Mouse (Mus musculus) left cerebral cortex, postnatal 4 days (tissue): ENCODE measurements at regions not wholly inside any gene's neighbourhood (a gene's known extent, or its start where the extent isn't known, plus 50 kb on each side); places are given as distances from the start of the nearest gene placed in this dataset.
A peak's percentile ranks its signal among the peaks of the same experiment; 100 is the strongest.
"Not testable (repeated sequence)": the region's sequence is repeated elsewhere in the genome, so short reads cannot be mapped to it uniquely, and the experiment has no call there.

Experiments used
- DNase-seq: peaks from one replicate; pipeline ENCODE4 v3.0.0-alpha.2; 2022
- intact Hi-C: fragments of 180-260 bp; cut with DNase I; formaldehyde crosslinking; loops from one replicate; pipeline ENCODE4 v1.15.1; 2025

DNA sequence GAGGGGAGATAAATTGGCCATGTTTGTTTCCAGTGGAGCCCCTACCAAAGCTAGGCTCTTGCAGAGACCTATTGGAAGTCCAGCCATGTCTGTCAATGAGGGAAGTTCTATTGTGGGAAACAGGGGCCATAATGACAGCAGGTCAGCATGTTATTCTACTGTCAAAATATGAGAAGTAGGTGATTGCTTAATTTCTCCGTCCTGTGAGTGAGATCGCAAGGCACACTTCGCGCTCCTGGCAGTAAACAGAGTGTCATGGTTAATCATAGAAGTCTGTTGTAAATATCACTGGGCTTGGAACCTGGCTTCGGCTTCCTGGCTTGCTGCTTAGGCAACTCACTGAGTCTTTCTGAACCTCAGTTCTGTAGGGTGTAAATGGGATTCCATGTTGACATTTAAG, 72.5 kb upstream of the Ccdc122 start:
- intact Hi-C loops: no loop called here
- no peak for DNase-seq

DNA sequence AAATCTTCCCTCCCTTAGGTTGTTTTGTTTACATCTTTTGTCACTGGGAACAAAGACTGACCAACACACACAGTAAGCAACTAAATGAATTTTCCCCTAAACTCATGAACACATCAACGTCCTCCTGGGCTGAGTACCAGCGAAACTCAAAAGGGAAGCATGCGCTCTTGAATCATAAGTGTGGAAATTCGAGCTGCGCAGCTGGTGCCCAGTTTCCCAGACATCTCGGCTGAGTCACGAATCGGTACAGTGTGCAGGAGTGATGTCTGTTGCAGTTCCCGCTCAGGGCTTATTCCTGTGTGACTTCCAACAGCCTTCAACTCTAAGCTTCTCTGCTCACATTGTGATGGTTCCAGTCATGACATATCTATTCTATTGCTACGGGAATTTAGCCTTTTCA, 77.7 kb upstream of the Ccdc122 start:
- intact Hi-C loops: no loop called here
- DNase-seq: no peak

DNA sequence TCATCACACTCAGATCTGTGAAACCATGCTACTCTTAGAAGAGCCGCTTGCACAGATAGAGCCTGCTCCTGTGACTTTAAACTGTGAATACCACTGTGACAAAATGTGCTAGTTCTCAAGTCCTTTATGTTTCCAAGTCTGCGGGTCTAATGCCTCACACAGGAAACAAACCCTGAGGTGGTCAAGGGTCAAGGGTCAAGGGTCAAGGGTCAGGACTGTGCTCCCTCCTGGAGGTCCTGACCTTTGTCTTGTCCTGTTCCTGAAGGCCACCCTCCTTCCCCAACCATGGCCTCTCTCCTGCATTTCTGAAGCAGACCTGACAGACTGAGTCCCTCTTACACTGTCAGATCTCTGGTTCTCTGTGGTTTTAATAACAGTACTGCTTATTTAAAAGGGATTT, 79.4 kb upstream of the Ccdc122 start:
- DNase-seq: no peak
- intact Hi-C loops: no loop called here

DNA sequence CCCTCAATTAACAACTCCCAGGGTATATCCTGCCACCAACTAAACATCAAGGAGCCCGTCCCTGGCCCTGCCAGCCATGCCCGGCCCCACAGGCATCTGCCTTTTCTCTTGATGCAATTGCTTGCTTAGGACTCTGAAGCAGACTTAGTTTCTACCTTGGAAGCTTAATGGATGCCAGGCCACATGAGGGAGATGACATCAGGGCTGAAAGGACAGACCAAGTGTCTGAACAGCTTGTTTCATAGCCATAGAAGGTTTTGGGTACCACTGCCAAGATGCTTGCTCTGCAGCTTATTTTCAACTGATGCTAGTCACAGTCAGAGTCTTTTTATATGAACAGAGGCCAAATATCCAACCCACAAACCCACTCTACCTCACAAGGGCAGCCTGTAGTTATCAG, 83.4 kb upstream of the Ccdc122 start:
- no peak for DNase-seq
- intact Hi-C loops: no loop called here

DNA sequence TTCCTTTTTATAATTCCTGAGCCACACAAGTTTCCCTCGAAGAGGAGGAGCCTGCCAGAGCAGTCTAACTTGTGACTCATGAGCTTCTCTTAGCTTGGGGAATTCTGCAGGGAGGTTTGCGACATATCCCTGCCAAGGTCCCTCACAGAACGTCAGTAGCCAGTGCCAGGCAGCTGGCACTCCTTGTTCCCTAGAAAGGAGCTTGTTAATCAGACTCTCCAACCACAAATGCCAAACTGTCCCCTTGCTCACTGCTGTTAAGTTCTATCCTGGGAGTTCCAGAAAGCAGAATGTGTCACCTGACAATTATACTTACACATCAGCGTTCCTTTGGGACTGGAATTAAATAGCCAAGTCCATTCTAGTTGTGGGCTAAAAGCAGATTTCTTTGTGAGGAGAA, 85.1 kb upstream of the Ccdc122 start:
- intact Hi-C loops: no loop called here

DNA sequence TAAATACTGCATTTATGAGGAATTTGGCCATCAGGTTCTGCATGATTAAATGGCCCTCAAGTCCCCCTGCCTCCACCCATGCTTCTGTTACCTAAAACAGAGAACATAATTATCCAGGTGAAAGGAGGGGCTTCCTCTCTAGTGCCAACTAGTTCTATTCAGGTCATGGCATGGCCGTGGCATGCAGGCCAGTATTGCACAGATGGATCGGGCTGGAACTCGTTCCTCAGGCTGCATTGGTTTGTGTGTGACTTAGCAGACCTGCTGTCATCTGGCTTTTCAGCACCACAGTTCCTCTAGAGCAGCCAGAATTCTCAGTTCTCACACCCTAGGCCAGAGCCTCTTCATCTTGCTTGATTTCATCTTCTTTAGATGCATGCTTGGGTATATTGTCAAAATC, 87.2 kb upstream of the Ccdc122 start:
- intact Hi-C loops: no loop called here

More for the DNA sequence above, 85.1 kb upstream of the Ccdc122 start:
- DNase-seq: peak; percentile 62

DNA sequence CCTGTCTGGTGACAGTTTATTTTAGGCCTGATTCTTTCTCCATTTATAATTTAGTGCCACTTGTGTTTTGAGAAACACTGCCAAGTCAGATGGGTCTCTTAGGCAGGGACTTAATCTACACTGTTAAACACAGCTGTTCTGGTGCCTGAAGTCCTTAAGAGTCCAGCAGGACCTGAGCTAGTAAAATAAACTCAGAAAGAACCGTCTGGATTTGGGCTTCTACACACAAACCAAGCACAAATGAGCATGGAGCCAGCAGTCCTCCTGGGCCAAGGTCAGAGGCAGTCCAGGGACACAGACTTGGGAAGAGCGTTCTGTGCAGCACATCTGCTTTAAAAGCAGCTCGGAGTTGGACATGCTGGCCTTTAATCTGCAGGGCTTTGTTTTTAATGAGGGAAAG, 87.6 kb upstream of the Ccdc122 start:
- intact Hi-C loops: no loop called here
- DNase-seq: no peak

More for the DNA sequence above, 87.2 kb upstream of the Ccdc122 start:
- peak; percentile 32 for DNase-seq

DNA sequence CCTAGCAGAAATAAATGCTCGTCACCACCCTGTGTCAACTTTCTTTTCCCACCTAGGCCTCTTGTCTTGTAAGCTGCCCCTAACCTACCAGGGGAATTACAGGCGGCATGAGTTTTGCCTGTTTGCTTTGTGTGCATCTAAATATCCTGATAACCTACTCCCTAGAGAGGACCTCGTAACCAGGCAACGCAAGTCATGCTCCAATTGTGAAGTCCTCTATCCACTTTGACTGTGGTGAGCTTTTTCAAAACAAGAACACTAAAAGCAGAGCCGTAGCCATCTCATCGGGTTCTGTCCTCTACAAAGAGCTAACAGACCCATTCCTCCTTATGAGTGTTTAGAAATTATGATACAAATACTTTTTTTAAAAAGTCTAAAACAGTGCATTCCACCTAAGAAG, 88.1 kb upstream of the Ccdc122 start:
- intact Hi-C loops: no loop called here
- peak; percentile 7 for DNase-seq

DNA sequence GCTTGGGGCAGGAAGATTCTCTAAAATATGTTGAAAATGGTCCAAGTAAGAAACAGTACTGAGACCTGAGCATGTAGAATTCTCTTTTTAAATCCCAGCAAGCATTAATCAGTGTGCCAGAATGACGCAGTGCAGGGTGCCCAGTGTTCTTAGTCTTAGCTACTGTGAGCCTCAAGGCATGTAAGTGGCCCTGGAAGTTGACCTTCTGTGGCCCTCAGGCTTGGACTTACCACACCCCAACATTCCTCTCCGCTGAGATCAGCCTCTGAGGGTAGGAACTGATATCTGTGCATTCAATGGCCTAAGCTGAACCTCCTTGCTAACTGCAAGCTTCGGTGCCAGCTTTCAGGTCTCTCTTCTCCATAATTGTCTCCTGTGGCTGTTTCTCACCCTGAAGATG, 89.4 kb upstream of the Ccdc122 start:
- no peak for DNase-seq
- intact Hi-C loops: no loop called here

DNA sequence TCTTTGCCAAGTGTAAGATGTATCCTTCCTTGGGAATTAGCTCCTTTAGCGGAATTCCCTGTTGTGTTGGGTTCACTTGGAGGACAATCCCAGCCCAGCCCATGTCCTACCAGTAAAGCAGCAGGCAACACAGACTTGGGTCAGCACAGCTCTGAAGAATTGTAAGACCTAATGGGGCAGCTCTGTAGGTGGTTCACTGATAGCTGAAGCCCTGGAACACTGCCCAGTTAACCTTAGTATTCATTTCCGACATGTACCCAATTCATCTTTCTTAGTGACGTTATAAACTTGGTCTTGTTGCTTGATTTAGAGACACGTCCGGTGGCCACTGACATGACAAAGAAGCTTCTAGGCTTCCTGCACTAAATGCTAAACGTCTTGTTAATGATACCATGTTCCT, 90.9 kb upstream of the Ccdc122 start:
- no peak for DNase-seq
- intact Hi-C loops: no loop called here

DNA sequence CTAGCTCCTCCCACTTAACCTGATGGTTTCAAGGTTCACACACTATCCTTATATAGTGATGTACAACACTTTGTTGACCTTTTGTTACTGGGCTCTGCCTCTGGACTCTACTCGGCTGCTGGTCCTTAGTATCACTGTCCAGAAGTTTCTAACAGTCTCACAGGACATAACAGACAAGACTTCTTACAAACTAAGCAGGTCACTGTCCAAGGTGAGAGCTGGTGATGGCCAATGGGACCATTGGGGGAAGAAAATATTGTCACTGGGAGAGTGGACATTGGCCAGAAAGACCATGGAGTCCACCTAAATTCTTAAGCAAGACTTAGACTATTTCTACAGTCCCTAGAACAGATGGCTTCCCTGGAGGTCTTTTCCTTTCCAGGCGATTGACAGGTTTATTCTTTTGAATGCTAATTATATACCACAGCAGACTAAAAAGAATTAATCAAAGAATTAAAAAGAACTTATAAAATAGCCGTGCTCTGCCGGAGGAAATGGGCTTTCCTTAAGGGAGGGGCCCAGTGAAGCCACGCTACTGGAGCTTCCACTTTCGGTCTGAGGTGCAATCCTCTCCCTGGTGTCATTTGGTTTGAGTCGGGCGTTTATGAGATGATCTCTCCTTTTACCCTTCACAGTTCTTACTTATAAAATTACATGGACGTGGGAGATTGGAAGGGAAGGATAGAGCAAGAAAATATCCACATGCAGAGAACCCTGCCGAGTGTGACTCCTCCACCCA, 94.9 kb upstream of the Ccdc122 start:
- no peak for DNase-seq
- intact Hi-C loops: no loop called here

DNA sequence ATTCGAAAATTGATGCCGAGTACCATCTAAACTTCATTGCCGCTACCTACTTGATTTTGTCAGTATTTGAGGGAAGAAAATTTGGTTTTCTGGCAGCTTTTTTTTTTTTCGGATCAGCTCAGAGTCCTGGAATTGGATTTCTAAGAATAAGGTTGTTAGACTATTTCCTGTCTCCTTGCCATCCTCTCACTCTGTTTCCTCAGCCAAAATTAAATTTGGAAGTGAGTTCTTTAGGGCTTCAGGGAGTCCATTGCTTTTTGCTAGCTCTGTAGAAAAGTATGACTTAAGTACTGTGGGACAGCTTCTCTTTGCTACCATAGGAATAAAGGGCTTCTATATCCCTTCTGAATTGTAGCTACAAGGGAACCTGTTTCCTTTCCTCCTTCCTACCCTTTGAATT, 96.1 kb upstream of the Ccdc122 start:
- DNase-seq: no peak
- intact Hi-C loops: no loop called here

DNA sequence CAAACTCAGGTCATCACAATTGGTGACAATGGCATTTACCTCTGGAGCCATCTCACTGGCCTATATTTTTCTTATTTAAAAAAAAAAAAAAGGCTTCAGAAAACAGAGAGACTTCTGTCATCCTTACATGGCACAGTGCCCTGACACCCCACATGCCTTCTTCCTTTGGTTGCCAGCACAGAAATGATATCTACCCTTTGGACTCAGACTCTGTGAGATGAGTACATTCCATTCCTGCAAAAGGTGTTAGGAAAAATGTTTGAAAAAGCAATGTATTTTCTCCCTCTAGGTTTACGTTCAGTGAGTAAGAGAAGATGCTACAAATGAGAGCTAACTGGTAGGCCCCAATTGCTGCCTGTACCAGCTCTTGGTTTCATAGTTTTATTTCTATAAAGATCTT, 99.9 kb upstream of the Ccdc122 start:
- intact Hi-C loops: no loop called here
- DNase-seq: peak; percentile 20

DNA sequence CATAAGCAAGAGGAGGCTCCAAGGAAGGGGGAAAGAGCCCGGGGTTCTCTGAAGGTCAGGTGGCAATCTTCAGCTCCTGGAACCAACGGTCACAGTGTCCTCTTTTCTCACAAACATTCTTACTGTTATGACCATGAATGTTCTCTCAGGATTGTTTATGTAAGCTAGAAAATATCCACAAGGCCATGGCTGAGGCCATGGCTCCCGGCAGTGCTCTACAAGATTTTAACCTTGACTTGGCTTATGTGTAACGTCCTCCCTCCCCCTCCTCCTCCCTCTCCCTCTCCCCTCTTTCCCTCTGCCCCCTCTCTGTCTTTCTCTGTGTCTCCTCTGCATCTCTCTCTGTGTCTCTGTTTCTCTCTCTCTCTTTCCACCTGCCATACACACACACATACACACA, 100.5 kb upstream of the Ccdc122 start:
- DNase-seq, intact Hi-C loops: not testable (repeated sequence)

DNA sequence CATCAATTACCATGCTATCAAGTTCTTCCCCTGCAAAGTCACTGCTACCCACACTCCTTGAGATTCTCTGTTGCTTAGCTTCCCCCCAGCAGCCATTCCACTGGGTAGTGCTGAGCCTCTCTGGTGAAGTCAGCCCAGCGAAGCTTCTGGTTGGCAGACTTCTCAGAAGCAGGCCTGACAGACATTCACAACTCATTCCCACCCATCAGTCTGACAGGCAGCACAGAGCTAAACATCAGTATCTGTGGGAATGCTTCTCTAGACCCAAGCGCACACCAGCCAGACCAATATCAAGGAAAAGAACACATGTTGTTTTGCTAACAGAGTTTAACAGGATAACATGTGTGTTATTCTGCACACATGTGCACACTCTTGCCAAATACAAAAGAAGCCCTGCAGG, 101.1 kb upstream of the Ccdc122 start:
- DNase-seq: no peak
- intact Hi-C loops: no loop called here

DNA sequence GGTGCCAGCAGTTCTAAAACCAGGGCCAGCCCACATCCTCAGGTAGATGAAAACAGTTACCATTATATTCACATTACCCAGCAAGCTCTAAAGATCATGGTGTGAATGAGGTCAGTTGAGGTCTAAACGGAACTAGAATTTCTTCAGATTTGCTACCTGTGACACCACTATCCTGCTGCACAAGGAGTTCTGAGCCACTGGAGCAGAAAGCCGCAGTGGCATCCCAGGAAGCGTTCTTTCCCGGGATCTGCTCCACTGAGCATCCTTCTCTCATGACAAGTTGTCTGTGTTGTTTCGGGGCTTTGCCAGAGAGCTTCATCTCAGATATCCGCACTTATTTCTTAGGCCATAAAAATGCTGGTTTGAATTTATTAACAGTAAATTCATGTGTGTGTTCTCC, 103.7 kb upstream of the Ccdc122 start:
- DNase-seq: no peak
- intact Hi-C loops: no loop called here

DNA sequence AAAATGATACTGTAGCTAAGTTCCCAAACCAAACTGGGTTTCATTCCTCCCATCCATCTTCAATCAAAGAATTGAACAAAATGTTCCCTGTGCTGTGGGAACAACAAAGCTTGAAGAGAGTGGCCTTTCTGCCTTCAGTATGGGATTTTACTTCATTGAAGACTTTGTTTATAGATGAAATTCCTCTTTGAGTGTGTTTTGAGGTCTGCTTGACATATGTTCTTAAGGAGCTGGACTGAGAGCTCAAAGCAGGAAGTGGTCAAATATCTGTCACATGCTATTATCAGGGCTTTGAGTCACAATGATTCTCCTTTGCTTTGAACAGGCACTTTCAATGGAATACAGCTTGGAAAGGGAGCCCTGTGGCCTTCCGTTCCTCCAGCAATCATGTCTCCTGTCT, 105.2 kb upstream of the Ccdc122 start:
- intact Hi-C loops: no loop called here
- DNase-seq: no peak

DNA sequence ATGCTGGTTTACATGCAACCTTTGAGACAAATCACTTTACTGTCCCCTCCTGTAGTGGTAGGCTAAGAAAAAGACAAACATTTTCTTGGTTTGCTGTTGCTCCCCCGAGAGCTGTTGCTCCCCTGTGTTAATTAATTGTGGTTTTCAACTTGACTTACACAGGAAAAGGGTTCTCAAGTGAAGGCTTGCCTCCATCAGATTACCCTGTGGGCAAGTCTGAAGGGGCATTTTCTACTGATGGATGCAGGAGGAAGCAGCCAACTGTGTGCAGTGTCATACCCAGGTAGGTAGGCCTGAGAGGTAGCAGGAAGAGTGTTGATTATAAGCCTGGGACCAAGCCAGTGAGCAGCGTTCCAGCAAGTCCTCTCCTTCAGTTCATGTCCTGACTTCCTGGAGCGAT, 107.0 kb upstream of the Ccdc122 start:
- no peak for DNase-seq
- intact Hi-C loops: no loop called here

DNA sequence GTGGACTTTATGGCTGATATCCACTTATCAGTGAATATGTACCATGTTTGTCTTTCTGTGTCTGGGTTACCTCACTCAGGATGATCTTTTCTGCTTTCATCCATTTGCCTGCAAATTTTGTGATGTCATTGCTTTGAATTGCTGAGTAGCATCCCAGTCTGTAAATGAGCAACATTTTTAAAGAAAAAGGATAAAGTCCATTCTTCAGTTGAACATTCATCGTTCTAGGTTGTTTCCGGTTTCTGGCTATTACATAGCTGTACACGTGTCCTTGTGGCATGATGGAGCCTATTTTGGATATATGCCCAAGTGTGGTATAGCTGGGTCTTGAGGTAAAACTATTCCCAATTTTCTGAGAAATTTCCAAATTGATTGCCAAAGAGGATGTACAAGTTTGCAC, 107.9 kb upstream of the Ccdc122 start:
- intact Hi-C loops: no loop called here
- DNase-seq: no peak

DNA sequence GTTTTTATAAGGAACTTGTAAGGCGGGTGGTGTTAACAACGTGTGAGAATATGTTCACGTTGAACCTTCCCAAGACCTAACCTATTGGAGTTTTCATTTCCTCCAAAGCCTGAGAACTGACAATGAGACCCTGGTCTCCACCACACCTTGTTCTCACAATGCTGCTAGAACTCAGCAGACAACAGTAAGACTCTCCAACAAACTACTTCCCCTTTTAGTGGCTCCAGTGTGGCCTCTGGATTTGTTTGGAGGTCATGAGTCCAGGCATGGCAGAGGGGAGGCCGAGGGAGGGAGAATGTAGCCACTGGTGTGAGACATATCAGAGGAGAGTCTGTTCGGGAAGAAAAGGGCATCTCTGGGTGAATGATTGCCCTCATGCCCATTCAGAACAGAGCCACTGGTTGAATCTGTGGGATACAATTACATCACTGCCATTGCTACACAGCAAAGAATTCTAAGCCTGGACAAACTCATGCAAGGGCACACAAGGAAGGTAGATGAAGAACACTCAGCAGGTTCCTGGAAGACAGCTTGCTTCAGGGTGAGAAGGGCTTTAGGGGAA, 109.2 kb upstream of the Ccdc122 start:
- intact Hi-C loops: no loop called here
- no peak for DNase-seq

DNA sequence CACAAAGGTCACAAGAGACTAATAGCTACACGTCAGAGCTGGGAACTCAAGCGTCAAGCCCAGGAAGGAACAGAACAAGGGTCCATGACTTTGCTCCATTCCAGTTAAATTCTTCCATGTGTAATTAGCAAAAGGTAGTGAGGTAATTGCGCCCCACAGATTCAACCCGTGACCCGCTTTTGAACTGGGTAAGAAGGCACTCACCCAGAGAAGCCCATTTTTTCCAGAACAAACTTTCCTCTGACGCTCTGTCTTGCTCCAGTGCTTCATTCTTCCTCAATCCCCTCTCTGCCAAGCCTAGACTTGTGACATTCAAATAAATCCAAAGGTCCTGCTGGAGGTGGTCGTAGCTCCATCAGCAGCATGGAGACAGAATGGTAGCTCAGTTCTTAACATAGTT, 110.2 kb upstream of the Ccdc122 start:
- no peak for DNase-seq
- intact Hi-C loops: no loop called here

DNA sequence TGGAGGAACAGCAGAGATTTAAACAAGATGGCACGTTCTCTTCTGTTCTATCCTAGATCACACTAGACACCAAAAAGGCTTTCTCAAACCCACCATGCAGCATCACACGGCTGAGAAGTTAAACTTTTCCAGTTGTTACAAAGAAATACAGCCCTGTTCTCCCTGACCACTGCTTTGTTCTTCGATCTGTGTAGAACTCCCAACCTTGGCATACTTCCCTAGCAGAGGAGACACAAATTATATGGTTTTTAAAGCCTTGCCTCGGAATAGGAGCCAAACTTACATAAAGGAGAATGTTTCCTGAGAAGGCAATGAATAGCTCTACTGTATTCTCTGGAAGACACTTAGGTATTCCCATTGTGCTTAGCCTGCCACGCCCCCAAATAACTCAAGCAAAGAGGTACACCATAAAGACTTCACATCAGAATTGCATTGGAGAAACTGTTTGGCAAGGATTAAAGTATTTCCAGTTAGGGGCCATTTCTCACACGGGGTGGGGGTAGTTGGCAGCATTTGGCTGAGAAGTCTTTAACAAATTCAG, 114.1 kb upstream of the Ccdc122 start:
- intact Hi-C loops: no loop called here
- no peak for DNase-seq

DNA sequence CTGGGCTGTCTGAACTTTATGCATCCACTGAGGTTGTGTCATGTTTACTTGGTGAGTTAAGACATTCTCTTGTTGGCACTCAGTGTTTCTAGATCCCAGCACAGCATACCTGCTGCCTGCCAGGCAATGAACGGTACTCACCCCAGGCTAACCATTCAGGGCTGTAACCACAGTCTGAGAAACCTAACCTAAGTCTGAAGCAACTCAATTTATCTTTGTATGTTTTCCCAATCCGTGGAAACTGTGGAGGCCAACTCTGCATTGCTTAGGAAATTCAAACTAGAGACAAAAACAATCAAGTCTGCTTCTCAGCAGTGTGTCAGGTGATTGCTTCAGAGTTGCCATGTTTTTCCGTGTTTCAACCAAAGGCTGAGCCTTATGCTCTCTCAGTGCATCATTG, 118.5 kb upstream of the Ccdc122 start:
- no peak for DNase-seq
- intact Hi-C loops: no loop called here
